Mouse (Mus musculus): Measurements from ENCODE around the gene Cpa5. TPM values are rescaled to one million over a fixed set of nuclear protein-coding genes. Genes with fewer than 3 reads are reported as not detected.

The Cpa5 gene
- polyA plus RNA-seq, 1 experiment from 2014 or later, result not detected

GRCm38 (mm10) chr6:30579961-30580840, 30.6 kb upstream of the Cpa5 start:
- no peaks in the 10 kb centered on the region for H3K27me3 ChIP-seq
- H3K36me3 ChIP-seq, result no peaks in the 10 kb centered on the region
- no peak for ATAC-seq (ENCODE audit: borderline replicate concordance, extremely low read depth, low FRiP score, low TSS enrichment)
- H3K27ac ChIP-seq, result no peak overlapping the region
- H3K4me1 ChIP-seq, result peaks cover 5% of the 10 kb centered on the region; the same call in 1 of the 2 replicates
- 46% methylated on average over 17 of the region's 17 CpGs for WGBS
- H3K4me2 ChIP-seq, result no peak overlapping the region
- H3K9ac ChIP-seq, result no peak overlapping the region
- H3K4me3 ChIP-seq, result no peak overlapping the region
- H3K9me3 ChIP-seq, result no peaks in the 10 kb centered on the region

- H3K4me2 ChIP-seq, result no peak overlapping the region
- H3K27ac ChIP-seq, result no peak overlapping the region
- H3K9me3 ChIP-seq, result no peaks in the 10 kb centered on the region
- 59% methylated on average over 8 of the region's 8 CpGs for WGBS
- H3K9ac ChIP-seq, result no peak overlapping the region
- H3K27me3 ChIP-seq, result no peaks in the 10 kb centered on the region
- no peaks in the 10 kb centered on the region for H3K36me3 ChIP-seq
- no peak for ATAC-seq (ENCODE audit: borderline replicate concordance, extremely low read depth, low FRiP score, low TSS enrichment)
- peaks cover 5% of the 10 kb centered on the region; the same call in 1 of the 2 replicates for H3K4me1 ChIP-seq
- H3K4me3 ChIP-seq, result no peak overlapping the region
These were observed 30.0 kb upstream of the Cpa5 start for GRCm38 (mm10) chr6:30580841-30581176.

- no peak overlapping the region for H3K4me3 ChIP-seq
- H3K27ac ChIP-seq, result no peak overlapping the region
- H3K4me1 ChIP-seq, result 0 out of 2 replicates have a peak, but pooled peaks cover 2% of the 10 kb centered on the region
- no peaks in the 10 kb centered on the region for H3K36me3 ChIP-seq
- no peak for ATAC-seq (ENCODE audit: borderline replicate concordance, extremely low read depth, low FRiP score, low TSS enrichment)
- 70% methylated on average over 7 of the region's 7 CpGs for WGBS
- H3K4me2 ChIP-seq, result no peak overlapping the region
- no peaks in the 10 kb centered on the region for H3K9me3 ChIP-seq
- H3K27me3 ChIP-seq, result no peaks in the 10 kb centered on the region
- no peak overlapping the region for H3K9ac ChIP-seq
These were observed 23.8 kb upstream of the Cpa5 start for GRCm38 (mm10) chr6:30586886-30587442.

- Histone ChIP-seq H3K4me1 (0 out of 2 replicates have a peak, but pooled peaks cover 2% of the 10 kb centered on the region), H3K27me3 (no peaks in the 10 kb centered on the region), H3K36me3 (no peaks in the 10 kb centered on the region), H3K9me3 (no peaks in the 10 kb centered on the region), H3K4me2 (no peak overlapping the region), H3K9ac (no peak overlapping the region), H3K4me3 (no peak overlapping the region), H3K27ac (peak overlapping the region; percentile 38)
- WGBS, result 16% methylated on average over 2 of the region's 2 CpGs
- peak; percentile 36; the same call in 1 of the 2 replicates for ATAC-seq (ENCODE audit: borderline replicate concordance, extremely low read depth, low FRiP score, low TSS enrichment)
These were observed 21.0 kb upstream of the Cpa5 start for GRCm38 (mm10) chr6:30589819-30590218.

- no peak for ATAC-seq (ENCODE audit: borderline replicate concordance, extremely low read depth, low FRiP score, low TSS enrichment)
- no peak overlapping the region for H3K4me2 ChIP-seq
- WGBS, result 44% methylated on average over 5 of the region's 5 CpGs
These were observed 18.9 kb upstream of the Cpa5 start for GRCm38 (mm10) chr6:30591851-30592404.

GRCm38 (mm10) chr6:30592417-30592974, 18.3 kb upstream of the Cpa5 start:
- WGBS, result 78% methylated on average over 10 of the region's 10 CpGs
- Histone ChIP-seq H3K4me2 (no peak overlapping the region), H3K4me1 (peaks cover 17% of the 10 kb centered on the region; the same call in 1 of the 2 replicates), H3K4me3 (no peak overlapping the region), H3K27ac (no peak overlapping the region), H3K9ac (no peak overlapping the region), H3K27me3 (no peaks in the 10 kb centered on the region), H3K36me3 (no peaks in the 10 kb centered on the region), H3K9me3 (no peaks in the 10 kb centered on the region)
- ATAC-seq (ENCODE audit: borderline replicate concordance, extremely low read depth, low FRiP score, low TSS enrichment), result no peak

More at GRCm38 (mm10) chr6:30591851-30592404, 18.9 kb upstream of the Cpa5 start:
- peaks cover 14% of the 10 kb centered on the region; the same call in 1 of the 2 replicates for H3K4me1 ChIP-seq
- no peaks in the 10 kb centered on the region for H3K27me3 ChIP-seq
- no peak overlapping the region for H3K27ac ChIP-seq
- H3K9me3 ChIP-seq, result no peaks in the 10 kb centered on the region
- no peaks in the 10 kb centered on the region for H3K36me3 ChIP-seq
- H3K9ac ChIP-seq, result no peak overlapping the region
- no peak overlapping the region for H3K4me3 ChIP-seq

GRCm38 (mm10) chr6:30594364-30594763, 16.4 kb upstream of the Cpa5 start:
- H3K9ac ChIP-seq, result no peak overlapping the region
- ATAC-seq (ENCODE audit: borderline replicate concordance, extremely low read depth, low FRiP score, low TSS enrichment), result no peak
- WGBS, result 60% methylated on average over 7 of the region's 7 CpGs
- H3K36me3 ChIP-seq, result no peaks in the 10 kb centered on the region
- H3K9me3 ChIP-seq, result no peaks in the 10 kb centered on the region
- no peaks in the 10 kb centered on the region for H3K27me3 ChIP-seq
- no peak overlapping the region for H3K27ac ChIP-seq
- H3K4me2 ChIP-seq, result no peak overlapping the region
- peaks cover 15% of the 10 kb centered on the region; the same call in 1 of the 2 replicates for H3K4me1 ChIP-seq
- H3K4me3 ChIP-seq, result no peak overlapping the region

- no peak overlapping the region for H3K4me2 ChIP-seq
- peak; percentile 77 for ATAC-seq (ENCODE audit: borderline replicate concordance, extremely low read depth, low FRiP score, low TSS enrichment)
- no peak overlapping the region for H3K4me3 ChIP-seq
- H3K27me3 ChIP-seq, result no peaks in the 10 kb centered on the region
- H3K4me1 ChIP-seq, result peaks cover 15% of the 10 kb centered on the region; the same call in 1 of the 2 replicates
- no peak overlapping the region for H3K9ac ChIP-seq
- H3K36me3 ChIP-seq, result no peaks in the 10 kb centered on the region
- 59% methylated on average over 8 of the region's 8 CpGs for WGBS
- no peaks in the 10 kb centered on the region for H3K9me3 ChIP-seq
- peak overlapping the region; percentile 72 for H3K27ac ChIP-seq
These were observed 14.4 kb upstream of the Cpa5 start for GRCm38 (mm10) chr6:30596230-30596898.

- Histone ChIP-seq H3K9me3 (no peaks in the 10 kb centered on the region), H3K9ac (no peak overlapping the region), H3K4me3 (no peak overlapping the region), H3K27me3 (no peaks in the 10 kb centered on the region), H3K4me1 (peaks cover 15% of the 10 kb centered on the region; the same call in 1 of the 2 replicates), H3K4me2 (no peak overlapping the region), H3K36me3 (no peaks in the 10 kb centered on the region), H3K27ac (no peak overlapping the region)
- ATAC-seq (ENCODE audit: borderline replicate concordance, extremely low read depth, low FRiP score, low TSS enrichment), result no peak
- 64% methylated on average over 3 of the region's 3 CpGs for WGBS
These were observed 10.8 kb upstream of the Cpa5 start for GRCm38 (mm10) chr6:30600033-30600432.

- H3K4me2 ChIP-seq, result no peak overlapping the region
- 76% methylated on average over 1 of the region's 1 CpGs for whole genome bisulfite sequencing
- no peak overlapping the region for H3K27ac ChIP-seq
These were observed 9.8 kb upstream of the Cpa5 start for GRCm38 (mm10) chr6:30600995-30601394.

GRCm38 (mm10) chr6:30604342-30604867, 6.4 kb upstream of the Cpa5 start:
- Histone ChIP-seq H3K4me3 (no peak overlapping the region), H3K9me3 (no peaks in the 10 kb centered on the region), H3K9ac (no peak overlapping the region), H3K27ac (no peak overlapping the region), H3K36me3 (no peaks in the 10 kb centered on the region), H3K4me2 (no peak overlapping the region), H3K4me1 (no peaks in the 10 kb centered on the region), H3K27me3 (no peaks in the 10 kb centered on the region)
- ATAC-seq (ENCODE audit: borderline replicate concordance, extremely low read depth, low FRiP score, low TSS enrichment), result no peak
- WGBS, result 72% methylated on average over 7 of the region's 7 CpGs

More at GRCm38 (mm10) chr6:30600995-30601394, 9.8 kb upstream of the Cpa5 start:
- no peak overlapping the region for H3K4me3 ChIP-seq
- no peaks in the 10 kb centered on the region for H3K27me3 ChIP-seq
- peaks cover 9% of the 10 kb centered on the region; the same call in 1 of the 2 replicates for H3K4me1 ChIP-seq
- no peak overlapping the region for H3K9ac ChIP-seq
- no peak for ATAC-seq (ENCODE audit: borderline replicate concordance, extremely low read depth, low FRiP score, low TSS enrichment)
- H3K9me3 ChIP-seq, result no peaks in the 10 kb centered on the region
- no peaks in the 10 kb centered on the region for H3K36me3 ChIP-seq
